Mouse (Mus musculus): Measurements from ENCODE around the gene Susd6.

DNA sequence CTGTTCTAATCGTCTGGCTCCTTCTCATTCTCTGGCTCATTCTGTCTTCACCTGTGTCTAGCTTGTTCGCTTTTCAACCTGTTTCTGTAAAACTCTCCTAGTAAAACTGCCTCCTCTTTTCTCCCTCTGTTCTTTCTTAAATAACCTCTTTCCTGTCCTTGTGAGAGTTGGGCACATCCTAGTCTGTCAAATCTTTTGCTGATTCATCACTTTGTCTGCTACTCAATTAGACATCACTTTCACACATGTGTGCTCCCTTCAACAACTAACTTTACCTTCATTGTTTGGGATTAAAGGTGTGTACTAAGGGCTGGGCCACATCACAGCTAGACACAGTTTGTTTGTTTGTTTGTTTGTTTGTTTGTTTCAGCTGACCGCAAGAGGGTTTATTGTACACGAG lies 10.6 kb upstream of the Susd6 start:
- TF ChIP-seq POLR2A (IDR thresholded peaks at IDR 0.05; ENCODE audit: insufficient read depth, low read length) (no peak), EP300 (IDR thresholded peaks at IDR 0.05; ENCODE audit: insufficient read depth, low read depth, low read length) (no peak)

Measured in ES-Bruce4 (cell line).